Mouse (Mus musculus) embryonic facial prominence, embryonic 11.5 days (tissue): ENCODE measurements around the gene Asb16. TPM values are rescaled to one million over a fixed set of nuclear protein-coding genes. Genes with fewer than 3 reads are reported as not detected.
"Not testable (repeated sequence)": the region's sequence is repeated elsewhere in the genome, so short reads cannot be mapped to it uniquely, and the experiment has no call there.

ENCODE experiments used
- ATAC-seq: fragments of 200-750 bp; cut with Nextera tagmentation; replicated peaks from 2 replicates; pipeline ENCODE4 v1.8.0; 2017; ENCODE audit warnings: low read depth; ENCODE audit not compliant: insufficient number of reproducible peaks, low FRiP score, low TSS enrichment
- DNase-seq: peaks from one replicate; pipeline ENCODE4 v3.0.0-alpha.2; 2015; ENCODE audit warnings: low spot score
- H3K27ac ChIP-seq: fragments of 300-500 bp; sonication (generic); replicated peaks from 2 replicates; pipeline ENCODE4 v1.5.1; 2014; ENCODE audit warnings: mild to moderate bottlenecking, low read depth, low read length, control low read depth
- H3K27me3 ChIP-seq: fragments of 300-500 bp; sonication (generic); 2 replicates; pipeline ENCODE4 v1.6.1; 2014; ENCODE audit warnings: mild to moderate bottlenecking, low read length, moderate library complexity, mixed read lengths; ENCODE audit not compliant: control insufficient read depth, insufficient read depth
- H3K36me3 ChIP-seq: fragments of 300-500 bp; sonication (generic); replicated peaks from 2 replicates; pipeline ENCODE4 v1.6.1; 2014; ENCODE audit warnings: low read depth, mild to moderate bottlenecking, low read length, moderate library complexity, mixed read lengths; ENCODE audit not compliant: control insufficient read depth, insufficient read depth
- H3K4me1 ChIP-seq: fragments of 300-500 bp; sonication (generic); 2 replicates; pipeline ENCODE4 v1.6.1; 2014; ENCODE audit warnings: low read length, mixed read lengths; ENCODE audit not compliant: control insufficient read depth, insufficient read depth
- H3K4me2 ChIP-seq: fragments of 300-500 bp; sonication (generic); 2 replicates; pipeline ENCODE4 v1.6.1; 2014; ENCODE audit warnings: low read depth, mild to moderate bottlenecking, control low read depth, low read length, moderate library complexity
- H3K4me3 ChIP-seq: fragments of 300-500 bp; sonication (generic); 2 replicates; pipeline ENCODE4 v1.5.1; 2014; ENCODE audit warnings: low read depth, low read length, control low read depth
- H3K9ac ChIP-seq: fragments of 300-500 bp; sonication (generic); replicated peaks from 2 replicates; pipeline ENCODE4 v1.6.1; 2014; ENCODE audit warnings: mild to moderate bottlenecking, control low read depth, low read length
- H3K9me3 ChIP-seq: fragments of 300-500 bp; sonication (generic); replicated peaks from 2 replicates; pipeline ENCODE4 v1.6.1; 2016; ENCODE audit warnings: mild to moderate bottlenecking, low read length, inconsistent platforms, mixed read lengths; ENCODE audit not compliant: control insufficient read depth
- WGBS: fragments of 180-500 bp; shearing (Covaris S2); extraction: QIAGEN DNeasy Blood & Tissue Kit; methylation state at CpG from one replicate; pipeline ENCODE4 v1.1.7; 2014; 5-methylcytosine and 5-hydroxymethylcytosine counted together
- polyA plus RNA-seq: library from polyadenylated mRNA; unstranded; fragments of >200 nt; fragmentation: Nextera tagmentation; extraction: Ambion mirVana; gene quantifications from 2 replicates; pipeline ENCODE4 v1.2.1, GENCODE M21; 2014

Gene Asb16
- polyA plus RNA-seq, 1 experiment from 2014 or later = 0.11 TPM

DNA sequence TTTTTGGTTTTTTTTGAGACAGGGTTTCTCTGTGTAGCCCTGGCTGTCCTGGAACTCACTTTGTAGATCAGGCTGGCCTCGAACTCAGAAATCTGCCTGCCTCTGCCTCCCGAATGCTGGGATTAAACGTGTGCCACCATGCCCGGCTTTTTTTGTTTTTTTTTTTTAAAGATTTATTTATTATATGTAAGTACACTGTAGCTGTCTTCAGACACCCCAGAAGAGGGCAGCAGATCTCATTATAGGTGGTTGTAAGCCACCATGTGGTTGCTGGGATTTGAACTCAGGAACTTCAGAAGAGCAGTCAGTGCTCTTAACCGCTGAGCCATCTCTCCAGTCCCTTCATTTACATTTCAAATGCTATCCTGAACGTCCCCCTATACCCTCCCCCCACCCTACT is 11.7 kb downstream of the Asb16 start:
- not testable (repeated sequence) for DNase-seq, ATAC-seq, H3K36me3 ChIP-seq, H3K9ac ChIP-seq, H3K9me3 ChIP-seq, H3K4me3 ChIP-seq, H3K4me2 ChIP-seq, H3K27ac ChIP-seq, H3K27me3 ChIP-seq, H3K4me1 ChIP-seq
- WGBS = 72% methylated on average over 6 of the region's 6 CpGs

DNA sequence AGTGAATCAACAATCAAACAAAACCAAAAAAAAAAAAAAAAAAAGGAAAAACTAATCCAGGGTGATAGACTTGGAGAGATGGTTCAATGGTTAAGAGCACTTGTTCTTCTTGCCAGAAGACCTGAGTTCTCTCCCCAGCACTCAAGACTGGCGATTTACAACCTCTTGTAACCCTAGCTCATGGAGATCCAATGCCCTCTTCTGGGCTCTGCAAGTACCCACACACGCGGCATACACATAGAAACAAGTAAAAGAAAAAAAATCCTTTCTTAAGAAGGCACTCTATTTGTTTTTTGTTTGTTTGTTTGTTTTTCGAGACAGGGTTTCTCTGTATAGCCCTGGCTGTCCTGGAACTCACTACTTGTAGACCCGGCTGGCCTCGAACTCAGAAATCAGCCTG is 15.4 kb downstream of the Asb16 start:
- ATAC-seq (no peak), DNase-seq (no peak)
- Histone ChIP-seq H3K27me3 (no peaks in the 10 kb centered on the region), H3K4me2 (no peak overlapping the region), H3K9me3 (no peaks in the 10 kb centered on the region), H3K4me3 (no peak overlapping the region; the same call in 1 of the 2 replicates), H3K36me3 (peaks cover 5% of the 10 kb centered on the region), H3K9ac (no peak overlapping the region), H3K27ac (peak overlapping the region; percentile 16; the same call in 1 of the 2 replicates), H3K4me1 (no peaks in the 10 kb centered on the region; the same call in none of the 2 replicates)
- WGBS = 86% methylated on average over 6 of the region's 6 CpGs

DNA sequence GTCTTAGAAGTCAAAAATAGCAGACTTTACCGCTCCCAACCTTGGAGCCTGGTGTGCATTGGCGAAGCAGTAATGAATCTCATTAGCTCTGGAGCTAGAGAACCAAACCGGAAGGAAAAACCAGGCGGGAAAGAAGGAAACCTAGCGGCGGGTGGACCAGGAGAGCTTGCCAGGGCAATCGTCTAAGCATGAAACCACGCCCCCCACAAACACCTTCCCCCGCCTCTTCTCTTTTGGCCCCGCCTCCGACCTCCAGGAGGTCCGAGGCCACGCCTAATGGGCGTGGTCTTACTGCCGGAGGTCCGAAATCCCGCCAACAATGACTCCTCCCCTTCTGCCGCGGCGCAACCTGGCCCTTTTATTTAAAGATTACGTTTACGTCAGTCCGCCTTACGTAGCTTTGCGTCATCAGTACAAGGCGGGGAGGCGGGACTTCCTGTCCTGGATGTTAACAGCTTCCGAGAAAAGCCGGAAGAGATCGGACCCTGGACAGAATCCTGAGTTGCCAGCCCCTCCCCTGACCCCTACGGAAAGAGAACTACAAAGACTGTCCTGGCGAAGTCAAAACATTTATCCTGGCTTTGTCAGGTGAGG is 16.1 kb downstream of the Asb16 start, which contains the start of gene Tmub2:
Gene Tmub2 (plus strand): TSS at position 431 of the 594 bp plus-strand sequence.
- H3K9me3 ChIP-seq = no peaks in the 10 kb centered on the region
- H3K4me1 ChIP-seq = no peaks in the 10 kb centered on the region; the same call in none of the 2 replicates
- H3K36me3 ChIP-seq = peaks cover 5% of the 10 kb centered on the region
- H3K27me3 ChIP-seq = no peaks in the 10 kb centered on the region
- DNase-seq (peak; percentile 100), ATAC-seq (peak; percentile 63)
- WGBS = under 1% methylated on average over 32 of the region's 32 CpGs
- H3K4me2 ChIP-seq = peak within 1 kb of the TSS; percentile 84
- peak within 1 kb of the TSS; percentile 67 for H3K4me3 ChIP-seq
- peak within 1 kb of the TSS; percentile 16; the same call in 1 of the 2 replicates for H3K27ac ChIP-seq
- peak within 1 kb of the TSS; percentile 78 for H3K9ac ChIP-seq

DNA sequence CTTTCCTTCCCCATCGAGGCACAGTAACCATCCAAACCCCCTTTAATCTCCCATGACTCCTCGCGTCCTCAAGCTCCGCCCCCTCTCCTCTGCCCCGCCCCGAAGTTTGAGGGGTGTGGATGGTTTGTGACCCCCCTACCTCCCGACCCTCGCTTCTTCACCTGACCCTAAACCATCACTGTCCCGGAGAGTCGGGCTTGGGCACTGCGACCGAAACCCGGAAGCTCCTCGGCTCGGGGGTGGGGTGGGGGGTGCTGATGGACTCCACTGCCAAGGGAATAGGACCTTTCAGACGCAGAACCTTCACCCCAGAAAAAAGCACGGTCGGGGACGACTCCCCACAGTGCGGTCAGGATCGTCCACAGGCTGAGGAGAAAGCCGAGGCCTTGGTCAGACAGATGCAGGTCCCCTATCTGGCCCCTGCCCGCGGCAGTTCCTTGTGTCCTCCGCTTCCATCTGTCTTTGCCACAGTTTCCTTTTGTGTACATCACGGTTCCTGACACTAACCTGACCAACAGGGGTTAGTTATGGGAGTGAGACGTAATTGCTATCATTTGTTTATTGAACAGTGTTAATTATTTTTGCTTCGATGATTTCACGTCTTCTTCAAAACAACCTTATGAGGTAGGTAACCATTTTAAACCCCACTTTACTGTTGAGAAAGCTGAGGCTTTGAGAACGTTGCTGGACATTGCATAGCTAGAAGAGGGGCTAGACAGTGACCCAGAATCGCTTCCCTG is 16.7 kb downstream of the Asb16 start:
- H3K4me1 ChIP-seq = no peaks in the 10 kb centered on the region; the same call in none of the 2 replicates
- ATAC-seq = peak; percentile 53
- no peak for DNase-seq
- peak overlapping the region; percentile 67 for H3K4me3 ChIP-seq
- peak overlapping the region; percentile 84 for H3K4me2 ChIP-seq
- no peak overlapping the region for H3K27ac ChIP-seq
- H3K9me3 ChIP-seq = no peaks in the 10 kb centered on the region
- H3K36me3 ChIP-seq = peaks cover 5% of the 10 kb centered on the region
- no peaks in the 10 kb centered on the region for H3K27me3 ChIP-seq
- 5% methylated on average over 31 of the region's 31 CpGs for WGBS
- peak overlapping the region; percentile 78 for H3K9ac ChIP-seq

DNA sequence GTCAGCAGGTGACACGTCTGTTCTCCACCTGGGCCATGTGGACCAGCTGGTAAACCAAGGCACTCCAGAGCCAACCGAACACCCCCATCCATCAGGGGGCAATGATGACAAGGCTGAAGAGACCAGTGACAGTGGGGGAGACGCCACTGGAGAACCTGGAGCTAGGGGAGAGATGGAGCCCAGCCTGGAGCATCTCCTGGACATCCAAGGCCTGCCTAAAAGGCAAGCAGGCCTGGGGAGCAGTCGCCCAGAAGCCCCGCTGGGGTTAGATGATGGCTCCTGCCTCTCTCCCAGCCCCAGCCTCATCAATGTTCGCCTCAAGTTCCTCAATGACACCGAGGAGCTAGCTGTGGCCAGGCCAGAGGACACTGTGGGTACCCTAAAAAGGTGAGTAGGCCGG is 18.9 kb downstream of the Asb16 start:
- Histone ChIP-seq H3K27ac (no peak overlapping the region), H3K4me1 (no peaks in the 10 kb centered on the region; the same call in none of the 2 replicates), H3K36me3 (peaks cover 13% of the 10 kb centered on the region), H3K4me3 (no peak overlapping the region), H3K9ac (no peak overlapping the region), H3K9me3 (no peaks in the 10 kb centered on the region), H3K27me3 (no peaks in the 10 kb centered on the region), H3K4me2 (no peak overlapping the region)
- 87% methylated on average over 8 of the region's 8 CpGs for WGBS
- DNase-seq = no peak
- no peak for ATAC-seq

DNA sequence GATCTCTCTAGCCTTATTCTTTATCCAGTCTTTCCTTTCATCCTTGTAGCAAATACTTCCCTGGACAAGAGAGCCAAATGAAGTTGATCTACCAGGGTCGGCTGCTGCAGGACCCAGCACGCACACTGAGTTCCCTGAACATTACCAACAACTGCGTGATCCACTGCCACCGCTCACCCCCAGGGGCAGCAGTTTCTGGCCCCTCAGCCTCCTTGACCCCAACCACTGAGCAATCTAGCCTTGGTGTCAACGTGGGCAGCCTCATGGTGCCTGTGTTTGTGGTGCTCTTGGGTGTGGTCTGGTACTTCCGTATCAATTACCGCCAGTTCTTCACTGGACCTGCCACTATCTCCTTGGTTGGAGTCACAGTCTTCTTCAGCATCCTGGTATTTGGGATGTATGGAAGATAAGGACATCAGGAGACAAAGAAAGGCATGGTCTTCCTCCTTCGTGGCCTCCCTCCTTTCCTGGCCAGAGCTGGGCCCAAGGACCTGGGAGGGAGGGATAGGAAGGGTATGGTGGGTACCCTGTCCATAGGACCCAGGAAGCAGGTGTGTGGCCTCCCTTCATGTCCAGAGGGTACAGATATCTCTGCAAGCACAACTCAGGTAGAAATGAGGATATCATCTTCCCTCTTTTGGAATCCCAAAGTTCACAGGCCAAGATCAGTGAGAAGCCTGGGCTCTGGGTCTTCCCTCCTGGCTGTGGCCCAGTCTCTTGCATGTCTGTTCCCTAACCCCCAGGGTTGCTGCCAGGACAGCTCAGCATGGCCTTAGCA is 19.7 kb downstream of the Asb16 start:
- Histone ChIP-seq H3K36me3 (peaks cover 13% of the 10 kb centered on the region), H3K9ac (no peak overlapping the region; the same call in 1 of the 2 replicates), H3K4me1 (no peaks in the 10 kb centered on the region; the same call in none of the 2 replicates), H3K27ac (no peak overlapping the region), H3K4me2 (no peak overlapping the region), H3K27me3 (no peaks in the 10 kb centered on the region), H3K4me3 (no peak overlapping the region), H3K9me3 (no peaks in the 10 kb centered on the region)
- WGBS = 90% methylated on average over 8 of the region's 8 CpGs
- no peak for ATAC-seq
- no peak for DNase-seq

DNA sequence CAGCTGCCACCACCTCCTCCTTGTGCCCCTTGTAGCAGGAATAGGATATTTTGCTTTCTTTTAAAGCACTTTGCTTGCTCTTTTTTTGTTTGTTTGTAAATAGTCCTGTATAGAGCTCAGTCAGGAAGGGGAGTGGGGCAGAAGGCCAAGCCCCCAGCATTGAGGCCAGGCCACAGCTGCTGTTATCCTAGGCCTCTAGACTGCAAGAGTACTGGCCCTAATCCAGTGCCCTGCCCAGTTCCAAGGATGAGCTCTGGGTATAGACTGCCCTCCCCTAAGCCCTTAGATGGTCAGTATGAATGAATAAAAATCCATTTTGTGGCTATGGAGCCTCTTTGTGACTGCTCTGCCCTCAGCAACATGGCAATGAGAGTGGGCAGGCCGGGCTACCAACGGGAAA is 20.4 kb downstream of the Asb16 start:
- WGBS = 74% methylated on average over 2 of the region's 2 CpGs
- Histone ChIP-seq H3K27ac (no peak overlapping the region), H3K27me3 (no peaks in the 10 kb centered on the region), H3K9ac (no peak overlapping the region), H3K4me3 (no peak overlapping the region), H3K9me3 (no peaks in the 10 kb centered on the region), H3K4me1 (no peaks in the 10 kb centered on the region; the same call in none of the 2 replicates), H3K36me3 (peaks cover 13% of the 10 kb centered on the region), H3K4me2 (no peak overlapping the region)
- no peak for ATAC-seq
- DNase-seq = no peak
